Mouse (Mus musculus) frontal cortex, postnatal 14 days (tissue): ENCODE data around the gene Macrod1.

Experiments
- DNase-seq, 2 experiments: peaks; one replicate each; pipeline ENCODE4 v3.0.0; 2022; ENCODE audit warnings: low spot score in 2 of 2

Macrod1 gene

GRCm38 (mm10) chr19:7083035-7083794, 26.6 kb downstream of the Macrod1 start:
- DNase-seq = no peak

GRCm38 (mm10) chr19:7084734-7085133, 28.1 kb downstream of the Macrod1 start:
- no peak for DNase-seq

GRCm38 (mm10) chr19:7088558-7088957, 31.9 kb downstream of the Macrod1 start:
- no peak for DNase-seq

- DNase-seq = no peak
Observed at GRCm38 (mm10) chr19:7089050-7089449, 32.4 kb downstream of the Macrod1 start.

GRCm38 (mm10) chr19:7089842-7090251, 33.2 kb downstream of the Macrod1 start:
- DNase-seq = no peak

GRCm38 (mm10) chr19:7090369-7091064, 33.9 kb downstream of the Macrod1 start:
- no peak for DNase-seq

GRCm38 (mm10) chr19:7091448-7092050, 34.9 kb downstream of the Macrod1 start:
- DNase-seq = no peak

GRCm38 (mm10) chr19:7092756-7093155, 36.1 kb downstream of the Macrod1 start:
- no peak for DNase-seq

- DNase-seq = no peak
Observed at GRCm38 (mm10) chr19:7099620-7100155, 43.1 kb downstream of the Macrod1 start.

- DNase-seq = no peak
Observed at GRCm38 (mm10) chr19:7102039-7102438, 45.4 kb downstream of the Macrod1 start.

GRCm38 (mm10) chr19:7103349-7103992, 46.9 kb downstream of the Macrod1 start:
- no peak for DNase-seq

- DNase-seq = no peak
Observed at GRCm38 (mm10) chr19:7103993-7104401, 47.4 kb downstream of the Macrod1 start.

GRCm38 (mm10) chr19:7105544-7105943, 48.9 kb downstream of the Macrod1 start, which contains the start of gene Flrt1:
Gene Flrt1 (minus strand): TSS chr19:7105729.
- no peak for DNase-seq

- DNase-seq = no peak
Observed at GRCm38 (mm10) chr19:7106566-7106965, 50.0 kb downstream of the Macrod1 start.

- DNase-seq = no peak
Observed at GRCm38 (mm10) chr19:7107174-7107573, 50.6 kb downstream of the Macrod1 start.

GRCm38 (mm10) chr19:7108114-7108905, 51.7 kb downstream of the Macrod1 start:
- DNase-seq = no peak

- DNase-seq = no peak
Observed at GRCm38 (mm10) chr19:7110097-7110496, 53.5 kb downstream of the Macrod1 start.

- DNase-seq = no peak
Observed at GRCm38 (mm10) chr19:7110875-7111274, 54.3 kb downstream of the Macrod1 start.

- DNase-seq = no peak
Observed at GRCm38 (mm10) chr19:7111309-7111708, 54.7 kb downstream of the Macrod1 start.

GRCm38 (mm10) chr19:7111710-7112109, 55.1 kb downstream of the Macrod1 start:
- no peak for DNase-seq

GRCm38 (mm10) chr19:7112628-7113027, 56.0 kb downstream of the Macrod1 start:
- no peak for DNase-seq
